Mouse (Mus musculus) liver, embryonic 14.5 days (tissue): ENCODE results near the gene Mrpl48.
A peak's percentile ranks its signal among the peaks of the same experiment; 100 is the strongest.

Source experiments
- CTCF ChIP-seq: IDR thresholded peaks from 2 replicates; pipeline ENCODE4 v1.5.1; 2016; ENCODE audit warnings: antibody characterized with exemption, low read depth, control low read depth
- EP300 ChIP-seq: IDR thresholded peaks from 2 replicates; pipeline ENCODE4 v1.6.1; 2016; ENCODE audit warnings: antibody characterized with exemption, low read depth

DNA sequence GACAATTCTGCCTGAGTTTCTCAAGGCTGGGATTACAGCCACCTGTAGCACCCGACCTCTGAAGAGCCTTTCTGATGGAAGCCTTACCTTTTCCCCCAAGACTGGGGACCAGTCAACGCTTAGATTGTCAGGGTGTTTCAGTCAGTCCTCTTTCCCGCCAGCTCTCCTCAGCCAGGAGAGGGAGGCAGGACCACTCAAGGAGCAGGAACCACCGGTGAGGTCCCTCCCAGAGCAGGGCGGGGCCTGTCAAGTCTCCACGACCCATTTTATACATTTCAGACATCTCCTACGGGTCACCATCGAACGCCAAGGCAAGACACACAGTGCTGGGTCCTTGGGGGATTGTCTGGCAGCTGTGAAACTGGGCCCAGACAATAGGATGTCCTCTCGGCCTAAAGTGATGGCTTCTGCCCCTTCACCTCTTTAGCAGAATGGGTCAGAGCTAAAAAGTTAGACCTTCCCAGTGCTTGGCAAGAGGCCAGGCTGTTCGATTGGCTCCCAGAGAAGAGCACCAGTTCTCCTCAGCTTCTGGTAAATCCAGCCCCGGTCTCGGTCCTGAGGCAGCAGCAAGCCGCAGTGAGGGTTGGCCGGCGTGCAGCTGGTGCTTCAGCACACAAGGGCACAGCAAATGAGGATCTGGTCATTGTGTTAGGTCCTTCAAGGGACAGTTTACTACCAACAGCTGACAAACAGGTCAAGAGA is 107.7 kb downstream of the Mrpl48 start:
- TF ChIP-seq CTCF: no peak; the same call in 1 of the 2 replicates
- TF ChIP-seq EP300: peak; percentile 26
